Mouse (Mus musculus): ENCODE measurements around the gene Glb1. TPM values are rescaled to one million over a fixed set of nuclear protein-coding genes. Genes with fewer than 3 reads are reported as not detected.

Gene Glb1
- polyA plus RNA-seq, 1 experiment from 2014 or later, result 22.5 TPM

- Histone ChIP-seq H3K9me3 (no peaks in the 10 kb centered on the region), H3K36me3 (peaks cover 7% of the 10 kb centered on the region; the same call in 1 of the 2 replicates), H3K4me3 (replicated peaks) (no peak overlapping the region), H3K27me3 (no peaks in the 10 kb centered on the region), H3K9ac (replicated peaks) (no peak overlapping the region), H3K4me1 (replicated peaks) (no peaks in the 10 kb centered on the region), H3K4me2 (replicated peaks) (no peak overlapping the region), H3K27ac (no peak overlapping the region)
- no peak for ATAC-seq
- 79% methylated on average over 7 of the region's 7 CpGs for WGBS
These were observed 50.7 kb downstream of the Glb1 start for GRCm38 (mm10) chr9:114451615-114452014.

DNA sequence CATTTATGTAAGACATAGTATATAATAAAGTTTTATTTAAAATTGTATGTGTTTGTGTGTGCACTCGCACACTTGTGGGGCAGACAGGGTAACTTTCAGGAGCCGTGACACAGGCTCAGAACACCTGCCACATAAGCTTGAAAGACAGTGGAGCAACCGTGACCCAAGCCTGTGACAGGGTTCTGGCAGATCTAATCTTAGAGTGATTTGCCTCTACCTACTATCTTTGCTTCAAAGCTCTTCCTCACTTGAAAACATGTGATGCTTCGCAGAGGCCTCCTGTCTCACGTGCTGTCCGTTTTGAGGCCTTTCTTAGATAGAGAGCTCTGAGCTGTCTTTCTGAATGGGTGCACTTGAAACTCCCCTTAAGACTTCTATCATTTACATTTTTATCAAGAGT lies 51.5 kb downstream of the Glb1 start:
- Histone ChIP-seq H3K9ac (replicated peaks) (no peak overlapping the region), H3K36me3 (peaks cover 13% of the 10 kb centered on the region), H3K4me1 (replicated peaks) (no peaks in the 10 kb centered on the region), H3K4me2 (replicated peaks) (no peak overlapping the region), H3K9me3 (no peaks in the 10 kb centered on the region), H3K4me3 (replicated peaks) (no peak overlapping the region), H3K27ac (no peak overlapping the region), H3K27me3 (no peaks in the 10 kb centered on the region)
- WGBS, result 90% methylated on average over 6 of the region's 6 CpGs
- no peak for ATAC-seq

GRCm38 (mm10) chr9:114455420-114455819 lies 54.5 kb downstream of the Glb1 start:
- no peaks in the 10 kb centered on the region for H3K9me3 ChIP-seq
- peaks cover 20% of the 10 kb centered on the region for H3K36me3 ChIP-seq
- no peaks in the 10 kb centered on the region for H3K4me1 ChIP-seq (replicated peaks)
- no peak overlapping the region for H3K4me3 ChIP-seq (replicated peaks)
- no peak overlapping the region for H3K9ac ChIP-seq (replicated peaks)
- no peaks in the 10 kb centered on the region for H3K27me3 ChIP-seq
- WGBS, result 86% methylated on average over 2 of the region's 2 CpGs
- ATAC-seq, result no peak
- H3K27ac ChIP-seq, result no peak overlapping the region
- H3K4me2 ChIP-seq (replicated peaks), result no peak overlapping the region

DNA sequence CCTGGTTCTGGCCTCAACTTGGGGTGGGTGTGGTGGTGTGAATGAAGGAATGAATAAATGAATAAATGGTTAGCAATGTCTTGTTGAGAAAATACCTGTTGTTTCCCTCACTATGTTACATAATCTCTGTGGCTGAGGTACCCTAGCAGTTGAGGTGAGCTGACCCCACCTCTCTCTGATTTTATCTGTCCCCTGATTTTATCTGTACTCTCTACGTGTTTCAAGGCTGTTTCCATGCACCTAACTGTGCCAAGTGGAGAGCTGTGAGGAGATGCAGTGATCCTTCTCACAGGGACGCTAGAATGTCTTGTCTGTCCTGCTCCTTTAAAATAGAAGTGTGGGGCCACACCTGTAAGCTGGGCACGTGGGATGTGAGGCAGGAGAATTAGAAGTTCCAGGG lies 57.6 kb downstream of the Glb1 start:
- Histone ChIP-seq H3K4me1 (replicated peaks) (no peaks in the 10 kb centered on the region), H3K4me2 (replicated peaks) (no peak overlapping the region), H3K27me3 (no peaks in the 10 kb centered on the region), H3K4me3 (replicated peaks) (no peak overlapping the region), H3K36me3 (peaks cover 42% of the 10 kb centered on the region), H3K9me3 (no peaks in the 10 kb centered on the region), H3K27ac (no peak overlapping the region), H3K9ac (replicated peaks) (no peak overlapping the region)
- WGBS, result 91% methylated on average over 3 of the region's 3 CpGs
- no peak for ATAC-seq

DNA sequence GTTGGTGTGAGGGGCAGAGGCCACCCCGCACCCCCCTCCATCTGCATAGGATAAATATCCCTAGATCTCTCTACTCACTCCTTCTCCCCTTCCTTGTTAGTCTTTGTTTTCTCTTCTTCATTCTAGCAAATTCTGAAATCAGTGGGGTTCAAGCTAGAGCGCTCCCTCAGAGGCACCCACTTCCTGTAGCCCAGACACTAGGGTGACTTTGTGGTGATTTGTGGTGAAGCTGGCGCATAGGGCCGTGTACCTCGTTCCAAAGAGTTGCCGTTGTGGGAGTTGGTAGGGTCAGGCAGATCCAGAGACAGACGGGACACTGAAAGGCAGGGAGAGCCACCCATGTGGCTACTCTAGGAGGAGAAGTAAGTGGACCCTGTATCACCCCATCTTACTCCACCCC lies 61.7 kb downstream of the Glb1 start:
- H3K27me3 ChIP-seq, result no peaks in the 10 kb centered on the region
- no peak for ATAC-seq
- no peak overlapping the region for H3K4me3 ChIP-seq (replicated peaks)
- no peaks in the 10 kb centered on the region for H3K9me3 ChIP-seq
- 95% methylated on average over 7 of the region's 7 CpGs for WGBS
- H3K9ac ChIP-seq (replicated peaks), result no peak overlapping the region
- H3K4me1 ChIP-seq (replicated peaks), result no peaks in the 10 kb centered on the region
- no peak overlapping the region for H3K4me2 ChIP-seq (replicated peaks)
- peaks cover 51% of the 10 kb centered on the region for H3K36me3 ChIP-seq
- no peak overlapping the region for H3K27ac ChIP-seq

- Histone ChIP-seq H3K4me2 (replicated peaks) (no peak overlapping the region), H3K9ac (replicated peaks) (no peak overlapping the region), H3K27ac (no peak overlapping the region), H3K9me3 (0 out of 2 replicates have a peak, but pooled peaks cover 4% of the 10 kb centered on the region), H3K4me3 (replicated peaks) (no peak overlapping the region), H3K4me1 (replicated peaks) (no peaks in the 10 kb centered on the region), H3K36me3 (peaks cover 48% of the 10 kb centered on the region), H3K27me3 (no peaks in the 10 kb centered on the region)
- ATAC-seq, result no peak
- WGBS, result 83% methylated on average over 6 of the region's 6 CpGs
These were observed 64.6 kb downstream of the Glb1 start for GRCm38 (mm10) chr9:114465442-114465841.

- no peak overlapping the region for H3K27ac ChIP-seq
- WGBS, result 55% methylated on average over 7 of the region's 7 CpGs
- peaks cover 35% of the 10 kb centered on the region for H3K36me3 ChIP-seq
- no peak overlapping the region for H3K4me3 ChIP-seq (replicated peaks)
- no peaks in the 10 kb centered on the region for H3K27me3 ChIP-seq
- no peaks in the 10 kb centered on the region for H3K4me1 ChIP-seq (replicated peaks)
- H3K9me3 ChIP-seq, result 0 out of 2 replicates have a peak, but pooled peaks cover 4% of the 10 kb centered on the region
- H3K9ac ChIP-seq (replicated peaks), result no peak overlapping the region
- no peak for ATAC-seq
- no peak overlapping the region for H3K4me2 ChIP-seq (replicated peaks)
These were observed 66.0 kb downstream of the Glb1 start for GRCm38 (mm10) chr9:114466871-114467270.

- H3K9me3 ChIP-seq, result 0 out of 2 replicates have a peak, but pooled peaks cover 4% of the 10 kb centered on the region
- H3K27me3 ChIP-seq, result no peaks in the 10 kb centered on the region
- 86% methylated on average over 5 of the region's 5 CpGs for WGBS
- ATAC-seq, result no peak
- H3K4me1 ChIP-seq (replicated peaks), result no peaks in the 10 kb centered on the region
- no peak overlapping the region for H3K4me3 ChIP-seq (replicated peaks)
- H3K4me2 ChIP-seq (replicated peaks), result no peak overlapping the region
- H3K9ac ChIP-seq (replicated peaks), result no peak overlapping the region
- H3K27ac ChIP-seq, result no peak overlapping the region
- H3K36me3 ChIP-seq, result peaks cover 26% of the 10 kb centered on the region
These were observed 67.3 kb downstream of the Glb1 start for GRCm38 (mm10) chr9:114468217-114468616.

- ATAC-seq, result no peak
- Histone ChIP-seq H3K27me3 (no peaks in the 10 kb centered on the region), H3K9ac (replicated peaks) (no peak overlapping the region), H3K9me3 (0 out of 2 replicates have a peak, but pooled peaks cover 4% of the 10 kb centered on the region), H3K4me1 (replicated peaks) (no peaks in the 10 kb centered on the region), H3K36me3 (peaks cover 26% of the 10 kb centered on the region), H3K4me2 (replicated peaks) (no peak overlapping the region), H3K27ac (no peak overlapping the region), H3K4me3 (replicated peaks) (no peak overlapping the region)
- 96% methylated on average over 4 of the region's 4 CpGs for WGBS
These were observed 67.8 kb downstream of the Glb1 start for GRCm38 (mm10) chr9:114468701-114469100.

DNA sequence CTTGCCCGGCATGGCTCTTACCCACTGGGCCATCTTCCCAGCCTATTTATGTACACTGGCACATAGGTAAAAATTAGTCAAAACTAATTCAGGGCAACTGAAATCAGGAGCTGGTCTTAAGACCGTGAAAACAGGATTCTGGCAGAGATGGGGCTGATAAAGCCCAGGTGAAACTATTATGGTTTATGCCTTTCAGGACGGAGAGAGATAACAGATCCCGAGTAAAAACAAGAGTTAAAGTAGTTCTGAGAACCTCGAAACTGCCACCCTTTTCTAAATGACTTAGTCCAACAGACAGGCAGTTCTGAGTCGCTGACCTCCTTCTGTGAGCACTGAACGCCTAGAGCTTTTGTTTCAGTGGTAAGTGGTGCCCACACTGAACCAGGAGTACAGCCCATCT lies 71.0 kb downstream of the Glb1 start:
- Histone ChIP-seq H3K9ac (replicated peaks) (no peak overlapping the region), H3K4me1 (replicated peaks) (no peaks in the 10 kb centered on the region), H3K36me3 (peaks cover 3% of the 10 kb centered on the region), H3K9me3 (0 out of 2 replicates have a peak, but pooled peaks cover 4% of the 10 kb centered on the region), H3K27me3 (no peaks in the 10 kb centered on the region), H3K4me2 (replicated peaks) (no peak overlapping the region), H3K27ac (no peak overlapping the region), H3K4me3 (replicated peaks) (no peak overlapping the region)
- WGBS, result 83% methylated on average over 7 of the region's 7 CpGs
- ATAC-seq, result no peak

- no peak overlapping the region for H3K27ac ChIP-seq
- H3K4me3 ChIP-seq (replicated peaks), result no peak overlapping the region
- H3K27me3 ChIP-seq, result no peaks in the 10 kb centered on the region
- ATAC-seq, result no peak
- 93% methylated on average over 9 of the region's 9 CpGs for WGBS
- H3K4me1 ChIP-seq (replicated peaks), result no peaks in the 10 kb centered on the region
- H3K9ac ChIP-seq (replicated peaks), result no peak overlapping the region
- no peaks in the 10 kb centered on the region for H3K9me3 ChIP-seq
- H3K36me3 ChIP-seq, result no peaks in the 10 kb centered on the region
- no peak overlapping the region for H3K4me2 ChIP-seq (replicated peaks)
These were observed 76.1 kb downstream of the Glb1 start for GRCm38 (mm10) chr9:114477019-114477418.

- Histone ChIP-seq H3K27me3 (no peaks in the 10 kb centered on the region), H3K27ac (no peak overlapping the region), H3K4me2 (replicated peaks) (no peak overlapping the region), H3K9ac (replicated peaks) (no peak overlapping the region), H3K36me3 (no peaks in the 10 kb centered on the region), H3K4me1 (replicated peaks) (no peaks in the 10 kb centered on the region), H3K4me3 (replicated peaks) (no peak overlapping the region), H3K9me3 (no peaks in the 10 kb centered on the region)
- 80% methylated on average over 3 of the region's 3 CpGs for WGBS
- ATAC-seq, result no peak
These were observed 80.1 kb downstream of the Glb1 start for GRCm38 (mm10) chr9:114480940-114481339.

DNA sequence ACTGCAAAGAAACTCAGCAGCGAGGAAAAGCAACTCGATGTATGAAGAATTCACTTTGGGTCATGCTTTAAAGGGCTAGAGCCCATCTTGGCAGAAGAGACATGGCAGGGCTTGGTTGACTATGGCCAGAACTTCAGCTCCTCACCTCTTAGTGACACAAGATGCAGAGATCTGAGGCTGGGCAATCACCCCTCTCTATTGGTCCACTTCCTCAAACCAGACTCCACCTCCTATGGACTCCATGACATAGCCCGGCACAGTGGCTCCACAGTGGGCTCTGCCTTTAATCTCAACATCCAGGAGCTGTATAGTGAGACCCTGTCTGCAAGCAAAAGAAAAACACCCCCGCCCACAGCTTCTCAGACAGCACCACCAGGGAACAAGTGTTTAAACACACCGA lies 83.9 kb downstream of the Glb1 start:
- Histone ChIP-seq H3K27ac (no peak overlapping the region), H3K36me3 (no peaks in the 10 kb centered on the region), H3K4me2 (replicated peaks) (no peak overlapping the region), H3K27me3 (no peaks in the 10 kb centered on the region), H3K4me1 (replicated peaks) (no peaks in the 10 kb centered on the region), H3K9me3 (no peaks in the 10 kb centered on the region), H3K4me3 (replicated peaks) (no peak overlapping the region), H3K9ac (replicated peaks) (no peak overlapping the region)
- no peak for ATAC-seq
- WGBS, result 81% methylated on average over 5 of the region's 5 CpGs
